Mouse (Mus musculus): ENCODE measurements around the gene Ncln. TPM values are rescaled to one million over a fixed set of nuclear protein-coding genes. Genes with fewer than 3 reads are reported as not detected.
A peak's percentile ranks its signal among the peaks of the same experiment; 100 is the strongest.

Gene Ncln
- polyA plus RNA-seq, 1 experiment from 2014 or later = 55.7 TPM

DNA sequence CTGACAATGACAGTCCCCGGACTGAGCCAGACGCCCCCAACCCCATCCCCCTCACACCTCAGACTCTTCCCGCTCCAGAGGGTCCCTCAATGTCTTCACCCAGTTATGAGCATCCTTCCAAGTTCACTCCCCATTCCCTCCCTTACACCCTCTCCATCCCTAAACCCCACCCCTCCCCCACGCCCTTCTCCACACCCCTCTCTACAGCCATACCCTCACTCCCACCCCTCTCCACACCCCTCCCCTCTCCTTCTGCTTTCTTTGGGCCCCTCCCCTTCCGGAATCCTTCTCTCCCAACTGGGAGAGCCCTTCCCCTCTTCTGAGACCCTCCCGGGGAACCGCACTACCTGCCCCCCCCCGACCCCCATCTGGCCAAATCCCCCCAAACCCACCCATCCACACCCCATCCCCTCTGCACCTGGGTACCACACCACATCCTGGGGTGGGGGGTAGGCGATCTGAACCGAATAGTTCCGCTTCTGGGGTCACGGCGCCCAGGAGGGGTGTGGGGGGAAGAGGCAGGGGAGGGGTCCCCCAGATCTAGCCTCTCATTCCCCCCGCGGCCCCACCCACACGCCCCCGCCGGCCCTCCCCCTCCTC is 23.7 kb downstream of the Ncln start:
- H3K9me3 ChIP-seq (replicated peaks; ENCODE audit: control insufficient read depth, low read length) = no peaks in the 10 kb centered on the region
- 4% methylated on average over 18 of the region's 18 CpGs for WGBS
- no peak overlapping the region for H3K4me3 ChIP-seq (ENCODE audit: low read length)
- no peak overlapping the region for H3K27ac ChIP-seq (ENCODE audit: low read length)
- no peak overlapping the region for H3K4me2 ChIP-seq (ENCODE audit: low read depth, low read length)
- no peak for ATAC-seq (replicated peaks; ENCODE audit: extremely low read depth, insufficient read depth, low FRiP score)
- H3K27me3 ChIP-seq (ENCODE audit: control insufficient read depth, insufficient read depth, low read length) = peaks cover 78% of the 10 kb centered on the region
- H3K36me3 ChIP-seq (ENCODE audit: control insufficient read depth, insufficient read depth) = no peaks in the 10 kb centered on the region
- no peaks in the 10 kb centered on the region for H3K4me1 ChIP-seq (ENCODE audit: control insufficient read depth, insufficient read depth, low read length)
- no peak overlapping the region for H3K9ac ChIP-seq (ENCODE audit: low read length)

DNA sequence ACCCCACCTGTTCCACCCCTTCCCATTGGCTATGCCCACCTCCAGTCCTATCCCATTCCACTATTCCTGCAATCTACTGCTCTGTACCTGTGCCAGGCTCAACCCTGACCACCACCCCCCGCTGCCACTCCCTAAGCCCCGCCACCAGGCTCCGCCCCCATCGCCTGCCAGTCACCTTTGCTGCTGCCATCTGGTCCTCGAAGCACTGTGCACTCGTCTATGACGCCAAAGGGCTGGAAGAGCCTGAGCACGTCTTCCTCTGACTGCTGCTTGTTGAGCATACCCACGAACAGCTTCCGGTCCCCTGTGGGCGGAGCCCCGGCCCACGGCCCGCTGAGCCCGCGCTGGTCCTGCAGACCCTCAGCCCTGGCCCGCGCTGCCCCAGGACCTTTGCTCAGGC is 25.7 kb downstream of the Ncln start:
- Histone ChIP-seq H3K27ac (ENCODE audit: low read length) (no peak overlapping the region), H3K9me3 (replicated peaks; ENCODE audit: control insufficient read depth, low read length) (no peaks in the 10 kb centered on the region), H3K36me3 (ENCODE audit: control insufficient read depth, insufficient read depth) (no peaks in the 10 kb centered on the region), H3K27me3 (ENCODE audit: control insufficient read depth, insufficient read depth, low read length) (peaks cover 76% of the 10 kb centered on the region), H3K4me2 (ENCODE audit: low read depth, low read length) (no peak overlapping the region), H3K4me3 (ENCODE audit: low read length) (no peak overlapping the region), H3K4me1 (ENCODE audit: control insufficient read depth, insufficient read depth, low read length) (no peaks in the 10 kb centered on the region), H3K9ac (ENCODE audit: low read length) (no peak overlapping the region)
- ATAC-seq (replicated peaks; ENCODE audit: extremely low read depth, insufficient read depth, low FRiP score) = no peak
- 49% methylated on average over 18 of the region's 18 CpGs for WGBS

DNA sequence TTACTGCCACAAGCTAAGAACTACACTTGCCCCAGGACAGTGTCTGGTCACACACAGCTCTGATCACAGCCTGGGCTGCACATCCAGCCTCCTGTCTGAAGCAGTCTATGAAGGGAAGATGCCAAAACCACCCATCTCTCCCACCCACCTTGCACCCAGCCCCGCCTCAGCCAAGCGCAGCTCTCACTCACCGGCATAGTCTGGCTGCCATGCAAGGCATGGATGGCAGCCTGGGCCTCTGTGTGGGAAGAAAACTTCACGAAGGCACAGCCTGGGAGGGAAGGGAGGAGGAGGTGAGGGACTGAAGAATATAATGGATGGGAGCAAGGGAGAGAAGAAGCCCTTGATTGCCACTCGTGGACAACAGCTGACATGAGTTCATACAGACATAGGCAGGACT is 26.9 kb downstream of the Ncln start:
- ATAC-seq (replicated peaks; ENCODE audit: extremely low read depth, insufficient read depth, low FRiP score) = no peak
- 64% methylated on average over 5 of the region's 5 CpGs for WGBS
- H3K4me2 ChIP-seq (ENCODE audit: low read depth, low read length) = no peak overlapping the region

DNA sequence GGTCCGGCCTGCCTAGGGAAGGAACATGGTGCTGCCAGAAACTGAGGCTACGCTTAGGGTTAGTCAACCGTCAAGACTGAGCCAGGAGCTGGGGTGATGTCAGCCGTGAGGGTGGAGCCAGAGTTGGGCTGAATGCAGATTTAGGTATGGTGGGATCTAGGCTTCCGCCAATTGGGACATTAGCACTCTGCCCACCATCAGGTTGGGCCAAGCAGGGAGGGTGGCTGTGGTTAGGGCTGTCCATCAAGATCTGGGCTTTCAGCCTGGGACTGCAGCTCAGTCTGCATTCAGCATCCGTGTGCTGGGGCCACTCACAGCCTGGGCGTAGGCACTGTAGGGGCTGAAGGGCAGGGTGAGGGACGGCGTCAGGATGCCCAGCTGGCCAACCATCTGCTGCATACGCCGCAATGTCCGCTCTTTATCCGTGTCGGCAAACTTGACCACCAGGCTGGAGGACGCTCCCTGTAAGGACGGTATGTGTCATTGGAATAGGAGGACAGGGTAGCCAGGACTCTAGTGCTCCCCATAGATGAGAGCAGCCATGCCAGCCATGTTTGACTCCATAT is 28.4 kb downstream of the Ncln start:
- peaks cover 6% of the 10 kb centered on the region; the same call in 1 of the 2 replicates for H3K4me1 ChIP-seq (ENCODE audit: control insufficient read depth, insufficient read depth, low read length)
- no peak for ATAC-seq (replicated peaks; ENCODE audit: extremely low read depth, insufficient read depth, low FRiP score)

More for the DNA sequence above, 26.9 kb downstream of the Ncln start:
- H3K9ac ChIP-seq (ENCODE audit: low read length) = no peak overlapping the region
- H3K27me3 ChIP-seq (ENCODE audit: control insufficient read depth, insufficient read depth, low read length) = peaks cover 76% of the 10 kb centered on the region
- no peak overlapping the region for H3K27ac ChIP-seq (ENCODE audit: low read length)
- no peak overlapping the region for H3K4me3 ChIP-seq (ENCODE audit: low read length)
- no peaks in the 10 kb centered on the region for H3K36me3 ChIP-seq (ENCODE audit: control insufficient read depth, insufficient read depth)
- peaks cover 2% of the 10 kb centered on the region; the same call in 1 of the 2 replicates for H3K4me1 ChIP-seq (ENCODE audit: control insufficient read depth, insufficient read depth, low read length)
- no peaks in the 10 kb centered on the region for H3K9me3 ChIP-seq (replicated peaks; ENCODE audit: control insufficient read depth, low read length)

DNA sequence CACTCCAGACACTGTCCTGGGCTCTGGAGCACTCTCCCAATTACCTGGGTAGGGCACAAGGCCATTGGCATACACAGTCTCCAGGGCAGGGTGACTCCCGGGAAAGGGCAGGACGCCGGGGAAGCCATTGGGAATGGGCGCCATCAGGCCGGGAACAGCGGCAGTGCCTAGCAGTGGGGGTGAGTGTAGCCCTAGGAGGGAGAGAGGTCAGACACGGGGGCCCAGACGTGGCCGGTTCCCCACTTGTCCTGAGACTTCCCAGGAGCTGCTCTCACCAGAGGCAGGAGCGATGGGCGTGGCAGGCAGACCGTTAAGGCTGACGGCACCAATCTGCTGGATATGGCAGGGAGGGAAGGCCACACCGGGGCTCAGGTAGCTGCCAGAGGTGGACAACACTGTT is 29.3 kb downstream of the Ncln start:
- Histone ChIP-seq H3K27me3 (ENCODE audit: control insufficient read depth, insufficient read depth, low read length) (peaks cover 76% of the 10 kb centered on the region), H3K4me1 (ENCODE audit: control insufficient read depth, insufficient read depth, low read length) (peaks cover 6% of the 10 kb centered on the region; the same call in 1 of the 2 replicates), H3K36me3 (ENCODE audit: control insufficient read depth, insufficient read depth) (no peaks in the 10 kb centered on the region), H3K27ac (ENCODE audit: low read length) (no peak overlapping the region), H3K9ac (ENCODE audit: low read length) (no peak overlapping the region), H3K4me3 (ENCODE audit: low read length) (no peak overlapping the region), H3K9me3 (replicated peaks; ENCODE audit: control insufficient read depth, low read length) (no peaks in the 10 kb centered on the region), H3K4me2 (ENCODE audit: low read depth, low read length) (no peak overlapping the region)
- WGBS = 54% methylated on average over 14 of the region's 14 CpGs
- ATAC-seq (replicated peaks; ENCODE audit: extremely low read depth, insufficient read depth, low FRiP score) = no peak

More for the DNA sequence above, 28.4 kb downstream of the Ncln start:
- no peak overlapping the region for H3K9ac ChIP-seq (ENCODE audit: low read length)
- no peak overlapping the region for H3K27ac ChIP-seq (ENCODE audit: low read length)
- no peaks in the 10 kb centered on the region for H3K9me3 ChIP-seq (replicated peaks; ENCODE audit: control insufficient read depth, low read length)
- H3K4me2 ChIP-seq (ENCODE audit: low read depth, low read length) = no peak overlapping the region
- H3K36me3 ChIP-seq (ENCODE audit: control insufficient read depth, insufficient read depth) = no peaks in the 10 kb centered on the region
- H3K27me3 ChIP-seq (ENCODE audit: control insufficient read depth, insufficient read depth, low read length) = peaks cover 76% of the 10 kb centered on the region
- H3K4me3 ChIP-seq (ENCODE audit: low read length) = no peak overlapping the region
- WGBS = 79% methylated on average over 16 of the region's 16 CpGs

DNA sequence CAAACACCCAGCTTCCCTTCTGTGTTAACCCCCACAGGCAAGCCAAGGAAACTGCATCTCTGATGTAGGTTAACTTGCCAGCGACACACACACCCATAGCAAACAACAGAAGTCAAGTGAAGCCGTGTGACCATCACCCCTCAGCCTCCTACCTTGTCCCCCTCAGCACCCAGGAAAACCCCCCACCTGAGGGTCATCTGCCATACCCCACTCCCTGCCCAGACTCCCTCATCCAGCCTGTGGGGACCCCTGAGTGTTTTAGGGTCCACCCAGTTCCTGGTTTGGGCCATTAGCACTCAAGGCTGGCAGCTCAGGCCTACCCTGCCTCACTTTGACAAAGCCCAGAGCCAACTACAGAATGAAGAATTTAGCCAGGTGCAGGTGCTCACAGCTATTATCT is 30.1 kb downstream of the Ncln start:
- no peak for ATAC-seq (replicated peaks; ENCODE audit: extremely low read depth, insufficient read depth, low FRiP score)
- no peak overlapping the region for H3K27ac ChIP-seq (ENCODE audit: low read length)
- H3K36me3 ChIP-seq (ENCODE audit: control insufficient read depth, insufficient read depth) = no peaks in the 10 kb centered on the region
- H3K4me1 ChIP-seq (ENCODE audit: control insufficient read depth, insufficient read depth, low read length) = peaks cover 6% of the 10 kb centered on the region; the same call in 1 of the 2 replicates
- no peak overlapping the region for H3K9ac ChIP-seq (ENCODE audit: low read length)
- H3K4me3 ChIP-seq (ENCODE audit: low read length) = no peak overlapping the region
- WGBS = 75% methylated on average over 2 of the region's 2 CpGs
- H3K4me2 ChIP-seq (ENCODE audit: low read depth, low read length) = no peak overlapping the region
- H3K27me3 ChIP-seq (ENCODE audit: control insufficient read depth, insufficient read depth, low read length) = peaks cover 77% of the 10 kb centered on the region
- H3K9me3 ChIP-seq (replicated peaks; ENCODE audit: control insufficient read depth, low read length) = no peaks in the 10 kb centered on the region

DNA sequence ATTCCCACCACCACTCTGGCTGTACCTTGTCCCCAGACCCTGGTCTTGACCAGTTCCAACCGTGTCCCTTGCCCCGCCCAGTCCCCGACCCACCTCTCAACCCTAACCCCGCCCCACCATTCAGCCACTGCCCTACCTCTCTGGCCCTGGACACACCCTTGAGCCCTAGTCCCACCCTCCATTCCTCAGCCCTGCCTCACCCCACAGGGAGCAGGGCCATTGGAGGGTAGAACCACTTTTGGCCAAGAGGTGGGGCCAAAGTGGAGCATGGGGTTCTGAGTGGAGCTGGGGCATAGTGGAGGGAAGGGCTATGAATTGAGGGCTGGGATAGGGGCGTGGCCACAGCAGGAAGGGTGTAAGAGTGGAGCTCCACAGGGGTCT is 30.9 kb downstream of the Ncln start:
- no peak; the same call in 1 of the 2 replicates for ATAC-seq (replicated peaks; ENCODE audit: extremely low read depth, insufficient read depth, low FRiP score)
- no peaks in the 10 kb centered on the region for H3K36me3 ChIP-seq (ENCODE audit: control insufficient read depth, insufficient read depth)
- peaks cover 77% of the 10 kb centered on the region for H3K27me3 ChIP-seq (ENCODE audit: control insufficient read depth, insufficient read depth, low read length)
- no peak overlapping the region for H3K9ac ChIP-seq (ENCODE audit: low read length)
- WGBS = 3% methylated on average over 5 of the region's 5 CpGs
- no peak overlapping the region for H3K27ac ChIP-seq (ENCODE audit: low read length)
- no peak overlapping the region for H3K4me2 ChIP-seq (ENCODE audit: low read depth, low read length)
- no peak overlapping the region for H3K4me3 ChIP-seq (ENCODE audit: low read length)
- no peaks in the 10 kb centered on the region for H3K9me3 ChIP-seq (replicated peaks; ENCODE audit: control insufficient read depth, low read length)
- peaks cover 6% of the 10 kb centered on the region; the same call in 1 of the 2 replicates for H3K4me1 ChIP-seq (ENCODE audit: control insufficient read depth, insufficient read depth, low read length)

DNA sequence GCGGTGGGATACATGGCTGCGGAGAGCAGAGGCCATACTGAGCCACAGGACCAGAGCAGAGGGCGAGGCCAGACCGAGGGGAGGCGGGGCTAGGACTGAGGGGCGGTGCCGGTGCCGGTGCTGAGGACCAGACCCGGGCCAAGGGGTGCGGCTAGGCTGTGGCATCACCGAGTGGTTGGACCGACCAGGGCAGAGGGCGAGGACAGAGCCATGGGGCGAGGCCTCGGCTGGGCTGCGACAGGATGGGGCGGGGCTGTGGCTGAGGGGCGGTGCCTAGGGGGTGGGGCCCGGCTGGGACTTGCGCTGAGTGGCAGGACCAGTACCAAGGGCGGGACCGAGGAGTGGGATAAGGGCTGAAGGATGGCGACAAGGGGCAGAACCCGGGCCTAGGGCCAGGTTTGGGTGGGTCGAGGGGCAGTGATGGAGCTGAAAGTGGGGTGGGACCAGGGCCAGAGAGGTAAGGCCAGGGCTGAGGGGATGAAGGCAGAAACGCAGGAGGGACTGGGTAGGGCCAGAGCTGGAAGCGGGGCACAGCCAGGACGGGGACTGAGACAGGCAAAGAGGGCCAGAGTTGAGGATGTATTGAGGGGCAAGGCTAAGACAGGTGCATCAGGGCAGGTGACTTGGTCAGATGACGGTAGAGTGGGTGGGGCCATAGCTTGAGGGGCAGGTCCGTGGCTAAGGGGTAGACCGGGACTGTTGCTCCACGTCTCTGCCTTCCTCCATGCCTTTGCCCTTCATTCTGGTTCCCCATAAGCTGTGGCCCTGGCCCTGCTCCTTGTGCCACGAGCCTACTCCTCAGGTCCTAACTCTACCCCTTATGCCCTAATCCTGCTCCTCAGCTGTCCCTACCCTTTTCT is 31.6 kb downstream of the Ncln start:
- Histone ChIP-seq H3K27ac (ENCODE audit: low read length) (no peak overlapping the region), H3K9me3 (replicated peaks; ENCODE audit: control insufficient read depth, low read length) (no peaks in the 10 kb centered on the region), H3K4me3 (ENCODE audit: low read length) (peak overlapping the region; percentile 33), H3K9ac (ENCODE audit: low read length) (no peak overlapping the region), H3K4me1 (ENCODE audit: control insufficient read depth, insufficient read depth, low read length) (peaks cover 6% of the 10 kb centered on the region; the same call in 1 of the 2 replicates), H3K27me3 (ENCODE audit: control insufficient read depth, insufficient read depth, low read length) (peaks cover 83% of the 10 kb centered on the region), H3K4me2 (ENCODE audit: low read depth, low read length) (peak overlapping the region; percentile 49), H3K36me3 (ENCODE audit: control insufficient read depth, insufficient read depth) (no peaks in the 10 kb centered on the region)
- 2% methylated on average over 33 of the region's 33 CpGs for WGBS
- peak; percentile 21; the same call in 1 of the 2 replicates for ATAC-seq (replicated peaks; ENCODE audit: extremely low read depth, insufficient read depth, low FRiP score)

DNA sequence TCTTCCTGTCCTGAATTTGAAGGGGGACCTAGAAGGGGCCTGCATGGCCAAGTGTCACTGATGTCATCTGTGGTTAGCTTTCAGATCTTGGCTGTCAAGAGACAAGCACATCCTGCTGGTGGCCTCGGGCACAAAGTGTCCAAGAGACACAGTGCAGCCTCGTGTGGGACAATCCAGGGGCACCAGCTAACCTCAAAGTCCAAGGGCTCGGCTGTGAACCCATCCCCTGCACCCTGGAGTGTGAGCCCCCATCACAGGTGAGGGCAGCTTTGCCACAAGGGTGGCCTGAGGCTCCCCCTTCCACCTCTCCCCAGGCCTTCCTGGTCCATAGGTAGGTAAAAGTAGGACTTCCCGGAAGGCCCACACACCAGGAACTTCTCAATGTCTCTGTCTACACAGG is 32.7 kb downstream of the Ncln start:
- Histone ChIP-seq H3K27me3 (ENCODE audit: control insufficient read depth, insufficient read depth, low read length) (peaks cover 85% of the 10 kb centered on the region), H3K9me3 (replicated peaks; ENCODE audit: control insufficient read depth, low read length) (no peaks in the 10 kb centered on the region), H3K36me3 (ENCODE audit: control insufficient read depth, insufficient read depth) (no peaks in the 10 kb centered on the region), H3K4me2 (ENCODE audit: low read depth, low read length) (no peak overlapping the region), H3K9ac (ENCODE audit: low read length) (no peak overlapping the region), H3K4me3 (ENCODE audit: low read length) (no peak overlapping the region), H3K27ac (ENCODE audit: low read length) (no peak overlapping the region), H3K4me1 (ENCODE audit: control insufficient read depth, insufficient read depth, low read length) (peaks cover 6% of the 10 kb centered on the region; the same call in 1 of the 2 replicates)
- ATAC-seq (replicated peaks; ENCODE audit: extremely low read depth, insufficient read depth, low FRiP score) = no peak
- WGBS = 53% methylated on average over 4 of the region's 4 CpGs

Data from heart, embryonic 16.5 days (tissue).